Mouse (Mus musculus) natural killer cell, adult 2 months (primary cell): ENCODE results near the gene Vsig10.
A peak's percentile ranks its signal among the peaks of the same experiment; 100 is the strongest.
"Not testable (repeated sequence)": the region's sequence is repeated elsewhere in the genome, so short reads cannot be mapped to it uniquely, and the experiment has no call there.

Source experiments
- DNase-seq, 2 experiments: peaks; one replicate each; pipeline ENCODE4 v3.0.0; 2022; ENCODE audit warnings: low spot score in 2 of 2

Gene Vsig10

GRCm38 (mm10) chr5:117303691-117304579, 14.9 kb upstream of the Vsig10 start:
- no peak for DNase-seq

- peak; percentile 48 to 70 for DNase-seq
Measured at GRCm38 (mm10) chr5:117304947-117305346, 13.9 kb upstream of the Vsig10 start.

GRCm38 (mm10) chr5:117305754-117306153, 13.1 kb upstream of the Vsig10 start:
- DNase-seq, result no peak

GRCm38 (mm10) chr5:117306826-117307225, 12.1 kb upstream of the Vsig10 start:
- no peak for DNase-seq

- peak; percentile 46 to 68 for DNase-seq
Measured at GRCm38 (mm10) chr5:117307699-117308098, 11.2 kb upstream of the Vsig10 start.

- peak; percentile 28 to 36 for DNase-seq
Measured at GRCm38 (mm10) chr5:117313420-117313819, 5.5 kb upstream of the Vsig10 start.

GRCm38 (mm10) chr5:117313909-117314308, 5.0 kb upstream of the Vsig10 start:
- DNase-seq, result no peak

GRCm38 (mm10) chr5:117314587-117315428, 4.1 kb upstream of the Vsig10 start:
- DNase-seq, result no peak

GRCm38 (mm10) chr5:117323751-117324150, 4.9 kb downstream of the Vsig10 start:
- no peak for DNase-seq

- no peak for DNase-seq
Measured at GRCm38 (mm10) chr5:117326408-117326807, 7.5 kb downstream of the Vsig10 start.

GRCm38 (mm10) chr5:117330457-117330856, 11.6 kb downstream of the Vsig10 start:
- DNase-seq, result no peak

- no peak for DNase-seq
Measured at GRCm38 (mm10) chr5:117337999-117338398, 19.1 kb downstream of the Vsig10 start.

- DNase-seq, result no peak
Measured at GRCm38 (mm10) chr5:117338503-117338902, 19.6 kb downstream of the Vsig10 start.

- DNase-seq, result no peak
Measured at GRCm38 (mm10) chr5:117340081-117340480, 21.2 kb downstream of the Vsig10 start.

GRCm38 (mm10) chr5:117341896-117342295, 23.0 kb downstream of the Vsig10 start:
- no peak for DNase-seq

- not testable (repeated sequence) for DNase-seq
Measured at GRCm38 (mm10) chr5:117344496-117344895, 25.6 kb downstream of the Vsig10 start.

GRCm38 (mm10) chr5:117345432-117345976, 26.6 kb downstream of the Vsig10 start:
- DNase-seq, result no peak

GRCm38 (mm10) chr5:117346281-117346680, 27.4 kb downstream of the Vsig10 start:
- DNase-seq, result no peak

GRCm38 (mm10) chr5:117347011-117347410, 28.1 kb downstream of the Vsig10 start:
- DNase-seq, result no peak

- no peak for DNase-seq
Measured at GRCm38 (mm10) chr5:117347838-117348237, 29.0 kb downstream of the Vsig10 start.

GRCm38 (mm10) chr5:117348279-117348678, 29.4 kb downstream of the Vsig10 start:
- no peak for DNase-seq

GRCm38 (mm10) chr5:117354121-117354520, 35.2 kb downstream of the Vsig10 start:
- DNase-seq, result no peak
